Mouse (Mus musculus) bone marrow macrophage, adult 2 months (primary cell): ENCODE measurements around the gene Gm9747.

Experiments used
- CTCF ChIP-seq: IDR thresholded peaks from 2 replicates; pipeline ENCODE4 v1.5.1; 2012; ENCODE audit warnings: low read depth, mild to moderate bottlenecking, low read length, moderate library complexity
- POLR2A ChIP-seq: IDR thresholded peaks from 2 replicates; pipeline ENCODE4 v1.6.1; 2012; ENCODE audit warnings: mild to moderate bottlenecking, low read depth, low read length, borderline replicate concordance

- TF ChIP-seq CTCF = no peak
- TF ChIP-seq POLR2A = no peak
These were observed 9.7 kb upstream of the Gm9747 start for GRCm38 (mm10) chr1:82223042-82223795.
